Mouse (Mus musculus) lung, postnatal 0 days (tissue): ENCODE results near the gene Zfyve21.

Source experiments
- CTCF ChIP-seq: IDR thresholded peaks from 2 replicates; pipeline ENCODE4 v1.5.1; 2016; ENCODE audit warnings: antibody characterized with exemption, mild to moderate bottlenecking
- EP300 ChIP-seq: IDR thresholded peaks from 2 replicates; pipeline ENCODE4 v1.6.1; 2016; ENCODE audit warnings: antibody characterized with exemption, mild to moderate bottlenecking, control low read depth

DNA sequence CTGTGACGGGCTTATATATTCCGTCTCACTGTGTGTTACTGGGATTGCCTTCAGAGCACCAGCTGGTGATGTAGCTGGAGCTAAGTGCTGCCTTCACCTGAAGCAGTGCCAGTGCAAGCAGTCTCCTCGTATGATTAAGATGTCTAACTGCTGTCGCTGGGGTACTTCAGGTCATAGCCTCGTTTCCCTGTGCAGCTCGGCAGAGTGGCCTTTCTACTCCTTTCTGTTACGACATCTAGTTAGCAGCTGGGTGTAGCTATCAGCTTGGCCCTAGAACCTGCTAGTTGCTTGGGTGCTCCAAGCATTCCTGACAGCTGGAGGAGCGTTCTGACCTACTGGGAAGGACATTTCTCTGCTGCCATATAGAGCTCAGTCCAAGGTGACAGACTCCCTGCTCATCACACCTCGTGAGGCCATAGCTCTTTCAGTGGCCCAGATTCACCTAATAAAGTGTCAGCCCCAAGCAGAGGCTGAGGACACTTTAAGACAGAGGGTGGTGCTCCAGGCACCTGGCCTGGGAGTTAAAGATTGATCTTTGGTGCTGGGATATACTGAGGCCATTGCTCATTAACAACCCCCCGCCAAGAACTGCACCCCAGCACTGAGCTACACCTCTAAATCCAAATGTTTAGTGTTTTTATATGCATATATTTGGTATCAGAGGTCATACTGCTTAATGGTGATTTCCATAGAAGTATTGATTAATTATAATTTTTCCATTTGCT lies 13.3 kb upstream of the Zfyve21 start:
- TF ChIP-seq CTCF (no peak), EP300 (no peak)
